Mouse (Mus musculus) skeletal muscle tissue, adult 2 months (tissue): ENCODE measurements around the gene Marf1.
"Not testable (repeated sequence)": the region's sequence is repeated elsewhere in the genome, so short reads cannot be mapped to it uniquely, and the experiment has no call there.

Source experiments
- DNase-seq: peaks from one replicate; pipeline ENCODE4 v3.0.0-alpha.2; 2012; ENCODE audit warnings: low read depth, low spot score

Marf1 gene

DNA sequence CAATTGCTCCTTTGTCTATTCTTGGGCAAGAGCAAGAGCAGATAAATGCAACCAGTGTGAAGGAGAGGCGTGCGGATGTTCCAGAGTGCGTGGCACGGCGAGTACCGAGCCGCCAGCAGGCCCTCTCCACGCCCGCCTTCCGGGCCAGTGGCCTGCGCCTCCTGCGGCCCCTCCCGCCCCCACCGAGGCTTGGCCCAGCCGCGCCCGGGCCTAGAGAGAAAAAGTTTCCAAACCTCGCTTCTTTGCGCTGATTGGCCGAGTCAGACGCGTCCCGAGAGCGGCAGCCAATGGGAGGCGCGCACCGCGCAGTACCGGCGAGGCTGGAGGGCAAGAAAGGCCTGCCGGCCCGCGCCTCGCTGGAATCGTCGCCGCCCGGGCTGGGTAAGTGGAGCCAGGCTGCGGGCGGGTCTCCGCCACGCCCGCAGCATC lies at the start of gene Marf1, which contains the start of gene Nde1:
Marf1 (minus strand) TSS at position 364 of the 429 bp plus-strand sequence.
Nde1 (plus strand) TSS at position 288 of the 429 bp plus-strand sequence.
- DNase-seq = peak; percentile 92

DNA sequence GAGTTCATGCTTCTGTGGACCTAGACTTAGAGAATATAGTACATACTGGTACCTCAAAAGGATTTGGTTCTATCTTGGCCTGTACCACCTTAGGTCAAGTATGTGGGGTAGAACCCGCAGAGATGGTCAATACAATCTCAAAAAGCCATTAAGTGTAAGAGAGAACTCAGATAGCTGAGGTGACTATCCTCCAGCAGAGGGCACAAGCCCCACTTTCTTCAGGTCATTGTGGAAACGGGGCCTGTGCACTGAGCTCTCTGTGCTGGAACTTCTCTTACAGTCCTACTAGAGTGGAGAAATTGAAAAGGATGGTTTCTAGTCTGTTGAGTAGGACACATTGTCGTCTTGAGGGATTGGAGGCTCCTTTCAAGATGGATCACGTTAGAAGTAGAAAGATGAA lies 35.6 kb upstream of the Marf1 start:
- no peak for DNase-seq

DNA sequence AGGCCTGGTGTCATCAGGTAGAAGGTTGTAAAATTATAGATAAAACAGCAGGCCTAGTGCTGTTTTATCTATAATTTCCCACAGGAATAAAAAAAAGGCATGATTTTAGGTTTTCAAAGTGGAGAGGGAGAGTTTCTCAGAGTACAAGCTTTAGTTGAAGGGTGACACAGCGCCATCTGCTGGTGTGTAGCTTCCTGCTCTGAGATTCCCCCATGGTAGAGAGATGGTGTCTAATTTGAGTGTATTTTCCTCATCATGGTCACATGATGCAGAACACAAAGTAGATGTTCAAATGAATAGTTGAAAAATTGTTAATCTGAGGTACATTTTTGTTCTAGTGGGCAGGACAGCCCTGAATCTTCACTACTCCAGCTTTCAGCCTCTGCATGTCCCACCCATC lies 32.3 kb upstream of the Marf1 start:
- peak; percentile 18 for DNase-seq

DNA sequence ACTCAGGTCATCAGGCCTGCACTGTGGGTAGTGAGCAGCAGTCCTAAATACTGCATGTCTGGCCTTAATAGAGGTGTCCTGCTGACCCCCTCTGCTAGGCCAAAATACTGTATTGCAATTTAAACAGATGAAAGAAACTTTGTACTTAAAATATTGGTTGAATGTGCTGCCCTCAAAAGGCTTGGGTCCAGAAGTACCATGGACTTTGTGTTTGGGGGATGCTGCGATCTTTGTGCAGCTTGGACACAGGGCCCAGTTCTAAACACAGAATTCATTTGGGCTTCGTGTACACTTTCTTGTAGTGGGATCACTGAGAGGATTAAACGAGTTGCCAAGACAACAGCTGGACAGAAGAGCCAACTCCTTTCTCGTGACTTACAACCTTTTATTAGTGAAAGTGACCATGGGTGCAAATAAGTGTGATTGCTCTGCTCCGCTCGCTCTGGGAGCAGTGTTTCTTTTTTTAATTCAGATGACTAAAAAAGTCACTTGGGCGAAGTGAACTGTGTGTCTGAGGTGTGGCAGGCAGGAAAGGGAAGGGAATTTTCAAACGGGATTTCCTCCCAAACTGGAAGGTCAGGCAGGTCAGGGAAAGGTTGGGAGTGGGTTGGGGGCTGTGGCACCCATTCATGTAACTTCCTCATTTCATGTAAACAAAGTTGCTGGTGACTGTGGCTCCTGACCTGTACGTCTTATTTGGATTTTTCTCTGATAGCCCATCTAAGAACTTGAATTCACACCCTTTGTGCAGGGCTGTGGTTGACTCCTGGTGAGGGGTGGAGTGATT lies 31.2 kb upstream of the Marf1 start:
- DNase-seq = no peak

GRCm38 (mm10) chr16:14185516-14185915 lies 22.4 kb upstream of the Marf1 start:
- no peak for DNase-seq

DNA sequence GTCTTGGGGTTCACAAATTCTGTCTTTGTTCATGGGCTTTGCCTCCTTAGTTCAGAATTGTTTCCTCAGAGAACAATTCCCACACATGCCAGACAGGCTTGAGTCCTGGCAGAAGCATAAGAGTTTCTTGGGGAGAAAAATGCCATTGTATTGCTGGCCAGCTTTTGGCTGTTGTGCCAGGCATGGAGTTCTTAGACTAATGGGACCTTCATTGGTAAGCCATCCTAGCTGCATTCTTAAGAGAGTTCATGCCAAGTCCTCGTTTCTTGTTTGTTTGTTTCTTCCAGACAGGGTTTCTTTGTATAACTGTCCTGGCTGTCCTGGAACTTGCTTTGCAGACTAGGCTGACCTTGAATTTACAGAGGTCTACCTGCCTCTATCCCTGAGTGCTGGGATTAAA lies 20.7 kb upstream of the Marf1 start:
- DNase-seq = no peak

DNA sequence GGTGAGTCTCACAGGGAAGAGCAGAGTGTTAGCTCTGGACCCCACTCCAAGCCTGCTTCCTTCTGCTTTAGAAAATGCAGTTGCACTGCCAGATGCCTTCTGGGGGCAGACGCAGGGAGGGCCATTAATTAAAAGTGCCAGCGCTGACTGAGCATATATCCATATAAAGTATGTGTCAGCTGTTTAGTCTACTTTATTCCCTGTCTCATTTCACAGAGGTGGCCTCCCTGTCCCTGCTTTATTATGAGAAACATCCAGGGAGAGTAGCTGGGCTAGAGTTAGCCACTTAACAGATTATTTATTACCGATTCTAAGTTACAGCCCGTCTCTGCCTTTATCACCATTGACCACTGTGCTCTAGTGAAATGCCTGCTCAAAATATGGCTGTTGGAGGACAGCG lies 19.2 kb upstream of the Marf1 start:
- DNase-seq = no peak

GRCm38 (mm10) chr16:14180163-14180733 lies 17.1 kb upstream of the Marf1 start:
- no peak for DNase-seq

GRCm38 (mm10) chr16:14178041-14178440 lies 14.9 kb upstream of the Marf1 start:
- no peak for DNase-seq

DNA sequence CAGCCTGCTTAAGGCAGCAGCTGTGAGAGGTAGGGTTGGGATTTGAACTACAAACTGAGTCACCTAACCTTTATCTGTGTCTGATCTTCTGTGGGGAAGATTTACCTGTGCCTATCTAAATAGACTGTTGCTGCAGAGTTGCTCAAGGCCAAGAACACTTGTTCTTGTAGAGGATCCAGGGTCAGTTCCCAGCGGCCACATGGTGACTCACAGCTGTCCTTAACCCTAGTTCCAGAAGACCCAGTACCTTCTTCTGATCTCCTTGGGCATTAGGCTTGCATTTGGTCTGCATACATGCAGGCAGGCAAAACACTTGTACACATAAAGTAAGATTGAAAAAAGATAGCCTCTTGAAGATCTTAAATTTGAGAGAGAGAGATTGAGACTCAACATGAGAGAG lies 6.6 kb upstream of the Marf1 start:
- no peak for DNase-seq

- no peak for DNase-seq
These were observed 3.3 kb upstream of the Marf1 start for GRCm38 (mm10) chr16:14166490-14166889.

- DNase-seq = no peak
These were observed 580 bp upstream of the Marf1 start for GRCm38 (mm10) chr16:14163731-14164130.

DNA sequence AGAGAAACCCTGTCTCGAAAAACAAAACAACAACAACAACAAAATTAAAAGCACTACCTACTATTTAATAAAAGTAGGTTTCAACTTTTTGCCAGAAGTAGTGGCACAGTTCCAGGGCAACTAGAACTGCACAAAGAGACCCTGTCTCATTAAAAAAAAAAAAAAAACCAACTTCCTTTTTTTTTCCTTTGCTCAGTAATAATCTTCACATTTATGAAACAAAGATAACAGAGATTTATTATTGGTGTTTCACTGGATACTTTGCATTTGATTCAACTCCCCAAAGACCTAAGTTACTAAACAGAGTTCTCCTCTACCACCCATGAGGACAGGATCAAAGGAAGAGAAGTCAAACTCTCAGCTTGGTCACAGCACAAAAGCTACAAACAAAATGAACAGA lies 2.2 kb downstream of the Marf1 start:
- no peak for DNase-seq

DNA sequence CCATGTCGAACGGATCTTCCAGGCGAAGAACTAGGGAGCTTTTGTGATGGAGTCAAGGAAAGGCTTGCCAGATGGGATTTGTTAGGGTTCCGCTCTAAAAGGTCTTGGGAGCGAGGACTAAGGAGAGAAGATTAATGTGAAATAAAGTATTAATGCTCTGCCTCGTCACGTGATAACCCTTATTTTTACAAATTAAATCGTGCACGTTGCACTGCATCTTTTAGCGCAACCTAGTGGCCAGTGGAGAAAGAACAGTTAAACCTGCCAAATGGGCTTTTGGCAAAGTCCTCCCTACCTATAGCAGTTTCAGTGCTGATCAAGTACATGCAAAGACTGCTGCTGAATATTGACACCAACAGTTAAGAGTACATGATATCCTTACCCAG lies 3.4 kb downstream of the Marf1 start:
- peak; percentile 75 for DNase-seq

GRCm38 (mm10) chr16:14158936-14159745 lies 4.0 kb downstream of the Marf1 start:
- DNase-seq = peak; percentile 99

- no peak for DNase-seq
These were observed 4.6 kb downstream of the Marf1 start for GRCm38 (mm10) chr16:14158536-14158935.

- no peak for DNase-seq
These were observed 6.8 kb downstream of the Marf1 start for GRCm38 (mm10) chr16:14156312-14156711.

- not testable (repeated sequence) for DNase-seq
These were observed 7.5 kb downstream of the Marf1 start for GRCm38 (mm10) chr16:14155638-14156037.

DNA sequence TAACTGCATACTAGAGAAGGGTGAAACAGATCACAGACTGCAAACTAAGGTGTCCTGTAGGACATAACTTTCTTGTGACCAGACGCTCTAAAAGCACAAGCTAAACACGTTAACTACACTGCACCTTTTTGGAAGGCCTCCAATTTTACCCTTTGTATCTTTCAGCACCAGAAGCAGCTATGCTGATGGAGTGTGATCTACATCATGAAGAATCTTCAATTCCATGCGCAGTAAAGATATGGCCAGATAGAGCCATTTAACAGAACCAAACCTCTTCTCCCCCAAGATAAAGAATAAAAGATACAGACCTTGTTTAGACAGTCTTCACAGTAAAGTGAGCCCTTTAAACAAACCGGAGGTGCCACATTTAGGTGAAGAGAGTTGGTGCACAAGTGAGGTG lies 11.4 kb downstream of the Marf1 start:
- no peak for DNase-seq

GRCm38 (mm10) chr16:14147712-14148111 lies 15.4 kb downstream of the Marf1 start:
- DNase-seq = no peak

- no peak for DNase-seq
These were observed 19.9 kb downstream of the Marf1 start for GRCm38 (mm10) chr16:14143298-14143697.

- no peak for DNase-seq
These were observed 24.0 kb downstream of the Marf1 start for GRCm38 (mm10) chr16:14139106-14139505.
